Comparison of ENCODE assay signal across 14 mouse cellular contexts in the genomic region with DNA sequence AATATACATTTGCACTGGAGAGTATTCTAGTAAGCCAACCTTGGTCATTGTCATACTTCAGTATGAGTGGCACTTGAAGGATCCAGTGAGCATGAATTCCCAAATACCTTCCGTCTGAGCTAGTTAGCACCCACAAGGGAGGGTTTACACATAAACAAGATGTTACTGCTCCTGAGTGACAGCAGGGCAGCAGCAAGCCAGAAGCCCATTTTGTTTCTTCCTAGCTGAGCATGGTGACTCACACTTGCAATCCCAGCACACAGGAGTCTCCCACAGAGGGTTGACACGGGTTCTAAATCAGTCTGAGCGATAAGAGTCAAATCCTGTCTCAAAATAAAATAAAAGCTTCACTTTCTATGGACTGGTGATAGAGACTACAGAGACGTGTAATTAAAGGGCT.
"Had no signal": no experiment of that assay in that cellular context is flagged by ENCODE, and none has a peak within 500 bp of the region (broad histone marks: within the 10 kb centered on the region; RNA-seq: fewer than 3 reads in every experiment).

No protein-coding gene starts in this region.

- ATAC-seq: midbrain, embryonic 13.5 days; midbrain, embryonic 16.5 days had no signal

- DNase-seq: kidney, adult 2 months; kidney, postnatal 25 days; left cerebral cortex, postnatal 4 days; lung, adult 18-20 months; lung, postnatal 10 days; lung, postnatal 36 days; retina, postnatal 1 day; right cerebral cortex, postnatal 14 days; right cerebral cortex, postnatal 4 days; thymus, adult 2 months; thymus, postnatal 14 days; thymus, postnatal 4 days had no signal
